Mouse (Mus musculus) adrenal gland, adult (tissue): ENCODE data around the gene Farsb.
A peak's percentile ranks its signal among the peaks of the same experiment; 100 is the strongest.

Experiments
- DNase-seq, 2 experiments: peaks; one replicate each; pipeline ENCODE4 v3.0.0; 2022 to 2023; ENCODE audit warnings: low spot score in 1 of 2; ENCODE audit not compliant: inconsistent age in 2 of 2

Gene Farsb

DNA sequence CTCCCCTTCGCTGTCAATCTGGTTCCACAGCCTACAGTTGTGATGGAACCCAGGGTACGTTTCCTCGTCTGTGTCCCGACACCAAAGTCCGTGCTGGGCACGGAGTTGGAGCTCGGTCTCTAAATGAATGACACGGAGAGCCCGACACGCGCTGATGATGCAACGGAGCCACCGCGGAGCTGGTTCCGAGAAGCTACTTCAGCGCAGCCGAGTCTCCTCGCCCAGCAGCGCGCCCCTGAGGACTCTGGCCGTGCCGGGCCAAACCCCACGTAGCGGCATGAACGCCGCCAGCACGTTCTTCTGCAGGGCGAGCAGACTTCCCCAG lies 308 bp downstream of the Farsb start:
- DNase-seq: no peak

DNA sequence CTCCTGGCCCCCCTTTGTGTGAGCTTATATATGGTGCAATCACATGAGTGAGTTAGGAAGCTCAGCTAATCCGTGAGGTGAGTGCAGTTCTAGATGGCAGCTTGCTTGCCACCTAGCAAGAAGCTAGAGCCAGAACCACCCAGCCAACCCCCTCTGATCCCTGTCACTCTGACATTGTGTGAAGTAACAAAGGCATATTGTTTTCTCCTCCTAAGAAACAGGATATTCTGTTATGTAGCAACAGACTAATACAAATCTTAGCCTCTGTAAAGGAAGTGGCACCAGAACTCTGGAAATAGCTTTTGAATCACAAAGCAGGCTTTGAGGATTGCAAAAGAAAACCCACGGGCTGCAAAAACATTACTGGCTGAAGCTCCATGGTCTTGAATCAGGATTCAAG lies 4.3 kb downstream of the Farsb start:
- DNase-seq: no peak

DNA sequence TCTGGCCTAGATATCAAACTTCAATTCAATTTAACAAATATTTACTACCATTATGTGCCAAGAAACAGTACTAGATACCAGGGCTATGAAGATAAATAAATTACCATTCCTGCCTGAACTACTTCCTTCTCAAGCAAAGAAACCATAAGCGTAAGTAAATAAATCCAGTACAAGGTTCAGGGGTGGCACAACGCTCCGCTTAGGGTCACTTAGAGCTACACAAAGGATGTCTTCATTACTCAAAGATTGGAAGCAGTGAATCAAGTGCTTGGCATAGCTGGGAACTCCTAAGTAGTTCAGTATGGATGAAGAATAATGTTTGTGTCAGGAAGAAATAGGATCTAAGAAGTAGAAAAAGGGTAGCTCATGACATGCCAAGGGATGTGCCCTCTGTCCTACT lies 5.3 kb downstream of the Farsb start:
- no peak for DNase-seq

DNA sequence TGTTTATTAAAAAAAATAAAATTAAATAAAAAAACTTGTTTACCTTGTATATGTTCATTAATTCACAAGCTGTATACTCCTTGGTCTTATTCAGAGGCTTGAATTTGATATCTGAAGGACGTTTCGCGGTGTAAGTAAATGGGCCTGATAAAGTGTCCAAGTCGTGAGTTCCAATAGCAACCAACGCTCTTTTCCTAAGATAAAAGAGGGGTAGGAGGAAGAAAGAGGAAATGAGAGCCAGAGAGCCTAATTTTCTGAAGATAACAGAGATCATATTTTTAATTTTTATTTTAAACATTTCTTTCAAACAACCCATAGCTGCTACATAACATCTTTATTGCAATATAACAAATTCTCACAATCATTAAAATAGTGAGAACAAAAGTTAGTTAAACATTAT lies 16.3 kb downstream of the Farsb start:
- DNase-seq: no peak

DNA sequence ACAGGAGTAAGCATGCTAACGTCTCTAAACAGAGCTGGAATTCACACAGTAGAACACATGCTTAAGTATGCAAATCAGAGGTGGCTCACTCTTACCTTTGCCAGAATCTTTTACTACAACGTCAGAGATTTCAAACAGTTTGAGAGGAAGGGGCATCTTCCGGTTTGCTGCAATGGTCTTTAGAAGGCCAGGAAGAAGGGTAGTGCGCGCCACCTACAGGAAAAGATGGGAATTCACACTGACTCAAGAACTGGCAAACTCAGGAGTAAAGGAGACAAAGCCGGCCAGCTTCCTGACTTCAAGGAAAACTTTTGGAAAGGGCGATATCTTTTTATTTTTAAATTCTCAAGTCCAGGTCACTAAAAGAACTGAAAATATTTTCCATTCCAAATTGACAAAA lies 34.0 kb downstream of the Farsb start:
- peak in 1 of 2 experiments; percentile 71 for DNase-seq

DNA sequence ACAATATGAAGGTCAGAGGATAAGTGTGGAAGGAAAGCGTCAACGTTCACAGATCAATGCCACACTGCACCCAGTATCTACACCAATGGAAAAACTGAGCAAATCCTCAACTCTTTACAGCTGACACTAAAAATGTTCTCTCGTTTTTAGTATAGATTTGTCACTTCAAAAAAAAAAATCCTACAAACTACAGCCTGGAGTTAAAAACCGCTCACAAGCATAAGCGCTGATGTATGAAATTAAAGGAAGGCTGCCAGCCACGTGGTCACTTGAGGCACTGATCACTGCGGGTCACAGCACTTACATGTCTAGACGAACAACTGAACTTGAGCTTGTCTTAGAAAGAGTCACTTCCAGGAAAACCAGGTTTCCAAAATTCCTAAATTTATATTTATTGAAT lies 34.8 kb downstream of the Farsb start:
- DNase-seq: no peak

DNA sequence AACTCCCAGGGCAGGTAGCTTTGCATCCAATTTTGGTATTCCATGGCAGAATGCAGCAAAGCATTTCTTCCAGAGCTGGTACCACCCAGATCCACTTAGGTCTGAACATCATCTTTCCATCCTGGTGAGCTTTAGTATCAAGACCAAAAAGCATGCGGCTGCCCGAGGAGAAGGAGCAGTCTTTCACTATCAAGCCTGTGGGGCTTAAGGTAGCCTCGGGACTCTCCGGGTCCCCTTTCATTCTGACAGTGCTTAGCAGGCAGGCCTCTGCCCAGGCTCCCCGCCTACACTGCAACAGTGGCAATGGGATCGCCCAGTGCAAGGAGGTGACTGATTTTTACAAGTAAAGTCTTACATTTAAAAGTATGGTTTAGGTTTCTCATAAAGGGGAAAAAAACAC lies 36.2 kb downstream of the Farsb start:
- DNase-seq: no peak

DNA sequence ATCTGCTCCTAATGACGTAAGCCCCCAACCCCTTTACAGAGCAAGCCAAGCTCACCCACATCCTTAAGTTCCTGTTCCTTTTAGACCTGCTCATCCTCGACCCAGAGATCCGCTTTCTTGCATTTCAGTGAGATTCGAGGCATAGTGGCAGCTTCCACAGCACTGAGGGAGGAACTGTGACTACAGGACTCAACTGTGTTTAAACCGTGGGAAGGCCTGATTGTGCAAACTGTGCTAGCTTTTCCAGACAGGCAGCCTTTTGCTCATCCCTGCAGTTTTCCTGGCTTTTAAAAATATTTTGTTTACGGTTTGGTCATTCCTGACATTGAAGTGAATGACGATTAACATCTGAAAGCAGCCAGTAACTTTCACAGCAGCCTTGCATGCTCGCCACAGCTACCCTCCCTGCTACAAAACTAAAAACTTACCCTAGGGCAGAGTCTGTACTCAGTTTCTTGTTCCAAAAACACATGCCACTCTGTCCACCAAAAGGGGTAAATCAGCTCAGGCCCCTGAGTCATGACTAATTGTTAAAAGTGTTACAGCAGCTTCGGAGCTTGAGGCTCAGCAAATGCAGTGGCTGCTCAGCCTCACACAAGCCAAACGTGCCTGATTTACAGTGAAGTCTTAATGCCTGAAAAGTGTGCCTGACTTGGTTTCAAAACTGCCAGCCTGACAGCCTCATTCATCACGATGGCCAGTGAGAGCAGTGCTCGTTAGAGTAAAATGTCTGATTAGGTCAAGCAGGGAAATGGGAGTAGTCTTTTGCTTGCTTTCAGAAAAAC lies 37.4 kb downstream of the Farsb start:
- no peak for DNase-seq

DNA sequence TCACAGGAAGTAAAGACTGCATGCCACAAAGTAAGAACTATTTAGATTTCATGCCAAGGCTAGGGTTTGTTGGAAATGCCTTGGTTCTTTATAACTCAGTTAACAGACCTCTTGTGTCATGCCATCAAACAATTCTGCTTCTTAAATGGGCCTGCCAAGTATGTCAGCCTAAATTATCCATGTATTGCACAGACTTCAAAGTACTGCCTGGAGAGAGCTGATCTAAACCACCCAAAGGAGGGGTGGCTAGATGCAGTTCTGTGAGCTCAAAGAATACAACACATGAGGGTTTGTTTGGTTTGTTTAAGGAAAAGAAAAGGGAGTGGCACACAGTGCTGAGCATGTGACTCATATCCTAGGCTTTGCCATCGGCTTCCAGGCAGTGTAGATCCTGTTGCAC lies 40.6 kb downstream of the Farsb start:
- DNase-seq: no peak

DNA sequence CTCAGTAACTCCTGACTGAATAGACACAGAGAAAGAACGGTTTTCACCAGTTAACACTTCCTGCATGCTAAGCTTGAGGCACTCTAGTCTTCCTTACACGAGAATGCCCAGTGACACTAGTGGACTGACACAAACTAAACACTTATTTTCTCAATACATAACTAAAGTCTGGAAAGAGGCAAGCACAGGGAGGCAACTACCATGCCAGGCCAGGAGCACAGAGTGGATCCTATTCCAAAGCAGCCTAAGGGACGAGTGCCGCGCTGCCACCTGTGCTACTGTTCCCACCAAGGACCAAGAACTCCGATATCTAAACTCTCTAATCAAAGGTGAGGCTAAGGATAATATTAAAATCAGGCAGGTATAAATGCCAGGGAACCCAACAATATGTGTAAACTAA lies 42.0 kb downstream of the Farsb start:
- no peak for DNase-seq

DNA sequence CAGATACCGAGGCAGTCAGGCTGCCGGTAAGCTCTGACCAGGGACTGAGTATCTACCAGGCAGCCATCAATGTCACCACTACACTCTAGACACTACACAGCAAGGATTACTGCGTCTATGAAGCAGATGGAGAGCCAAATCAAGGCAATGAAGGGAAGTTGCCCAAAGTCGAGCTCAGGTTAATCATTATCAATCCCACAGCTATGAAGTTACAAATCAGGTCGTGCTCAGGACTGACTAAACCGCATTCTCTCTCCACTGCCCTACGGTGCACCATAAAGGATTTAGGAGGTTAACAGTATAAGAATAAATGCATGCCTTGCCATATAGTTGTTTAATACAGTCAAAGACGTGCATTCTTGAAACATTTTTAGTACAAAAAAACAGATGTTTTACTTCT lies 42.5 kb downstream of the Farsb start:
- DNase-seq: no peak

DNA sequence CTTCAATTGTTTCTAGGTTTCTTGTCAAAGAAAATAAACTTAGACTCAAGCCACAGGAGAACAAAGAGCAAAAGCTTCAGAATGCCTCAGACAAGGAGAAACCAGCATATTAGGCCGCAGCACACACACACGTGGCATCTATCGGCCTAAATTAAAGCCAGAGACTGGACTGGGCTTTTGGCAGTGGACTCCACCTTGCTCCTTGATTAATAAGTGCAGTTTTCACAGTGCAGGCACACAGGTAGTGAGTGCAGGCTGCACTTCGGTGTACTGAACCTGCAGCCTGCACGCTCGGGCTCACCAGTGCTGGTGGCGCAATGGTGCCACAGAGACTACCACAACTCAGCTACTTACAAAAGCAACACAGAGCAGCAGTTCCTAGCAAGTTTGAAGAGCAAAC lies 45.6 kb downstream of the Farsb start:
- no peak for DNase-seq

DNA sequence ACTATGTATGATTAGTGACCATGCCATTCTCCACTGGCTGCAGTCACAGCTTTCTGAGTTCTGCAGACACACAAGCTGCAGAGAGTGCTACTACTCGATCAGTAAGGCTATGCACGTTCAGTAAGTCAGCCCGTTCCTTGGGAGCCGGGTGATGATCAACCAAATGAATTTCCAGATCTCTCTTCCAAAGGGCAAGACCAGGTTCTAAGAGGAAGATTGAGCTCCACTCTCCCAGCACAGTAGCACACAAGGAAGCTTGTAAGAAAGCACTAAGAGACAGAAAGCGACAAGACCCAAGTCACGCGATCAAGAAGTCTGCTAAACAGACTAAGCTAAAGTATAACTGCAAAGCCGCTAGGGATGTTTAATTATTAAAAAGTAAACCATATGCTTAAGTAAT lies 48.0 kb downstream of the Farsb start:
- no peak for DNase-seq

DNA sequence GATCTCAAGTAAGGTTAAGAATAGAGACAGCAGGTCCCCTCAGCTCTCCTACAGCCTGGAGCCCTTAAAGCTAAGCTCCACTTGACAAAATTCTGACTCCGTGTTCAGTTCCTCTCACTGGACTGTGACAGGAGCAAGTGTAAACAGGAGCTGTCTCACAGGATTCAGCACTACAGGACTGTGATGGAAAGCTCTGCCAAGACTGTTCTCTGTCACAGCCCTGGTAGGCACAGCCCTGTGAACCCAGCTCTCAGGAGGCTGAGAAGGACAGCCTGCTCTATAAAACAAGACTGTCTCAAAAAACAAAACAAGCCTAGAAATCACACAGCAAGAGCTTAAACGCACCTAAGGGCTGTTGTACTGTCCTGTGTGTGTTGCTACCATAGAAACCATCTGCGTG lies 51.5 kb downstream of the Farsb start:
- peak in 1 of 2 experiments; percentile 32 for DNase-seq

DNA sequence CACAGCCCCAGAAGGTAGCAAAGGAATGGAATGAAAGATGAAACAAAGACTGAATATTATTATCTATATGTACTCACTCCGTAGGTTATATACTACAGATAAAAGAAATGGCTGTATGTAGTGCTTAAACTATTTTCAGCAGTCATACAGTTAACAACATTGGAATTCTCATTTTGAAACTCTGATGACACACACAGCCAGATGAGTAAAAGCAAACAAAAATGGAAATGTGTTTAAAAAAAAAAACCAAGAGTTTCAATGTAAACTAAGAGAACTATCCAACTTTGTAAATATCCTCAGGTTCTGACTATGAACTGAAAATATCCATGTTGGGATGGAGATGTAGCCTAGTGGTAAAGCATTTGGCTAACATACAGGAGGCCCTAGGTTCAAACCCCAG lies 52.3 kb downstream of the Farsb start:
- DNase-seq: no peak

DNA sequence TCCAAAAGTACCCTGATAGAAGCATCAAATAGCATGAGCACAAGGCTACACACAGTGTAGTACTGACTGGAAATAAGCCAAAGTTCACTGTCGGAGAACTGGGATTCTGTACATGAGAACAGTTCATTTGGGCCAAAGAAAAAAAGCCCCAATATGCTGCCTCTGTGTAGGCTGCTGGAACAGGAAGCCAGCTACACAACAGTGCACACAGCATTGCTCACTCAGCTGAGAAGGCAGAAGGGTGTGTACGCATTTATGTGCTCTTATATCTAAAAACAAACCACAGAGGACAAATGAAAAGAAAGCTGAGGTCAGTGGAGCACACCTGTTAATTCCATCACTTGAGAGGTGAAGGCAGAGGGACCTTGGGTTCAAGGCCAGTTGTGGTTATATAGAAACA lies 52.7 kb downstream of the Farsb start:
- no peak for DNase-seq

DNA sequence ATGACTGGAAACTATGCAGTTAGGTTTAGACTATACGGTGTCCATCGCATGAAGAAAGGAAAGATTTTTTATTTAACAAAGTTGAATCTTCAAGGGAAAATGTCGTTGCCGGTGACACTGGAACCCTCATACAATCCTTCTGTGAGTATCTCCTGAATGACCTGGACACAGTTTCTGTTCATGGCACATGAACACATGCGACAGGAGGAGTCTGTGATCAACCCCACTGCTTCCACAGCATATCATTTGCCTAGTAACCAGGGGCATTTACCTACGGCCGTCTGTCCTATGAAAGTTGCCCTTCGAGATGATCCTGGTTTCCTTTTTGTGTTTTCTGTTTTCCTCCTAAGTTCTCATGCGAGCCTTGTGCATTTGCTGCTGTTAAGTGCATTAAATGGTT lies 55.2 kb downstream of the Farsb start:
- no peak for DNase-seq

DNA sequence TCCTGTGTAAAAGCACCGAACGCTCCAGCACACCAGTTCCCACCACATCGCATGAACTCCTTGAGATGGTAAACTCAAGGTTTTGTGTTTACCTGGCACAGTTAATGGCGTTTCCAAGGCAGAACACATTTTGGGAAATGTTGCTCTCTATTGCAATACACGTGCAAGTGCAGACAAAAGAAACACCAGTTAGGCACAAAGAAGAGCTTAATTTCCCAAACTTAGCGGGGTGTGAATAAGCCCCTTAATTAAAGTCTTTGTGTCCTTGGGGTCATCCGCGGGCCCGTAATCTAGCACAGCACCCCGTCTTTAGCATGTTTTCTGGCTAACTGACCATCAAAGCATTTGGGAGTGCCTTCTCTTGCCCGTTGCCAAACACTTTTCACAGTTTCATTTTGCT lies 59.8 kb downstream of the Farsb start:
- DNase-seq: no peak

DNA sequence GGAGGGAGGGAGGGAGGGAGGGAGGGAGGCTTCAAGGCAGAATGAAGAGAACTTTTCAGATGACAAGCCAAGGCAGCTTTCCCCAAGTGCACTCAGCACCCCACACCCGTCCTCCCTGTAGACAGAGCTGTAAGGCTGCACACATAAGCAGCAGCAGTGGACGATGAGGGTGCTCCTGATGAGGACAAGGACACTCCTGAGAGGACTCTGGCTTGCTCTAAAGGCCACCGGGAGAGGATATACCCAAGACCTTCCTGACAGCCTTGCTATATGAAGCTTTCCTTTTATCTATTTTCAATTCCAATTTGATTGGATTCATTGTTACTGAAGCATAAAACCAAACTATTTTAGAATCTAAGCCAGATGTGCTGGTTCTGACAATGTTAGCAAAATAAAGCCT lies 61.9 kb downstream of the Farsb start:
- peak in 1 of 2 experiments; percentile 60 for DNase-seq

DNA sequence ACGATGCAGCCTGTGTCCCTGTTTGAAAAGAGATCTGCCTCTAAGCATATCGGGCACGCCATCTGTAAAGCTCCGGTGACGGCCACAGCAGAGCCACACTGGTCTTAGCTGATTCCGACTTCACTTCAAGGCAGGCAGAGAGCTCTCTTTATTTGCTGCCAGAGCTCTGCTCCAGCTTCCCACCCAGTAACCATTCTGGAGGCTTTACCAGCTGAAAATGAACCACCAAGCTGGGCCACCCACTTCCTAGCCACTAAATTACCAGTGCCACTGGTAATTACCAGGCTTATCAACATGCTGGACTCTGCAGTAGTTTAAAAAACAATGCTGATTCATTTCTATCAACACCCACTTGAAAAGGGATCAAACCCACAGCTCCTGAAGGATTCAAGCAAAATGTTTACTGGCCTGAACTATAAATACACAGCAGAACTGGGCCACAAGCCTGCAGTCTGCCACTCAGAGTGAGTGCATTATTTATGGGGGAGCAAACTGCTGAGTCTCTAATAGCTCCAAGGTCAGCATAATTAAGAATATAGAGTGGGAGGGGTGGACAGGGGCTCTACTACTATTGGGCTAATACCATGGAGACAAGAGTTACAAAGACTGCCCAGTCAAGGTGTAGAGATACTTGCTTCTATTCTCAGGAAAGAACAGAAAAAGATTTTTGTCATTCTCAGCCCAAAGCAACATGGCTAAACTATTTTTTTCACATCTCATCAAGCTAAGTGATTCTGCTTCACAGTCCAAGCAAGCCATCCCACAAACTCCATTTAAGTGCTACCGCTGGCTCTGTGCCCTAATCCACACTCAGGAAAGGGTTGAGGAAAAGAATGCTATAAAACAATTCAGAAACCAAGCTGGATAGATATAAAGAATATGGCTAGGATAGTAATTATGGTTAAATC lies 62.6 kb downstream of the Farsb start:
- no peak for DNase-seq

DNA sequence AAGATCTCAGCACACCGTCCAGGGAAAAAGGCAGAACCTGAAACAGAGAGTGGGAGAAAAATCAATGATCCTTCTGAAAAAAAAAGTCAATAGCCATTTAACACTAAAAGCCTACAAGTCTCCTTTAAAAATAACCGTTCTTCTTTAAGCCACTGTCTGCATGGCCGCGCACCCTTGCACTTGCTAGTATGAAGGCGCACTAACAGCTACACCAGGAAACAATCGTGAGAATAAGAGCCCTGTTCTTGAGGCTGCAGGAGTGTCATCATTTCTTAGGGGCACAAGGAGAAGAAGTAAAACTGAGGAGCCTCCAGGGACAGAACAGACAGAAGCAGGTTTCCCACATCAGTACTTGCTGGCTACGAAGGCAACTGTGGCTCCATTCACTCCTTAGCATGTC lies 63.4 kb downstream of the Farsb start:
- no peak for DNase-seq

DNA sequence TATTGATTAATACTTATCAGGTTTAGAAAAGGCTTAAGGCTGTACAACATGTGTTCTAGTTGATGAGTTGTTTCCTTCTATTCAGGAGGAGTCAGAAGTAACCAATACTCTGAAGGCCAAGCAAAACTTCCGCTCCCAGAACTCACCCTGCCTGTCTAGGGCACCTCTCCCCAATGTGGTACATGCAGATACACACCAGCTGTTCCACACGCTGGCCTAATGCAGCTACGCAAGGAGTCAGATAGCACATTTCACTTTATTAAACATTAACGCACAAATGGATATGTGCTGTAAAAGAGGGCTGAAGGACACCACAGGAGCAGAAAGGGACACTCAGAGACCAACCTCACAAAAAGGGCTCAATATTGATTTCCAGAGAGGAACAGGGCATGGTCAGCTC lies 63.8 kb downstream of the Farsb start:
- DNase-seq: no peak

DNA sequence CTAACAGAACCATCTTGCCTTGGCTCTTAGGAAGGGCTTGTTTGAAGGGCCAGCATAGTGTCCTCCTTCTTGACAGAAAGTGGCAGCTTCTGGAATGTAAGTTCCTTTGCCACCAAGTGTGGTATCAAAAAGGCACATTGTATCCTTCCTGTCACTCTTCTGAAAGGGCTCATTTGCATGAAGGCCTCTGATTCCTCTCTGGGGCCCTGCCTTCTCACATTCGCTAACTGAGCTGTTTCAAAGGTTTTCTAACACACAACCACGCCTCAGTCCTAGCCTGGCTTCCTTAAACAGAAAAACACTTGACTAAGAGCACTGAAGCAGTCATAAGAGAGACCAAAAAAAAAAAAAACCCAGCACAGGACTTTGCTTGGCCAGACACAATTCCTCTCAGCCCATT lies 66.1 kb downstream of the Farsb start:
- DNase-seq: no peak
